Comparison of ENCODE assay signal across 8 mouse cellular contexts in the genomic region with DNA sequence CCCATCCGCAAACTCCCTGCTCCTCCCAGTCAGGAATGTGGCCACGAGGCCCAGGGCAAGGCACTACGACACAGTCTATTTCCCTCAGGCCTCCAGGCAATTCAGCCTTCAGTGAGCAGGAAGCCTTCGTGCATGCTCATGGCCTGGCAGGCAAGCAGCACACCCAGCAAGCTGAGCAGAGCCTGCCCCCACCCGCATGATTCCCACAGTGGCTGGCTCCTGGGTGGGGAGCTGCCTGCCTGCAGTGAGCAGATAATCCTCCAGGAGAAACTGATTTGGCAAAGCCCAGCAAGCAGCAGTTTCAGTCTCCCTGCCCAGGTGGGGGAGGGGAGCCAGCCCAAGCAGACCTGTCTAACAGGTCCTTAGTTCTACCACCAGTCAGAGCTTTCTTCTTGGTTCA. TPM values are rescaled to one million over a fixed set of nuclear protein-coding genes. Genes with fewer than 3 reads are reported as not detected.
DNase-seq lines count a peak whose midpoint lies in the region; ATAC-seq and TF ChIP-seq lines count a peak whose summit lies in the region.

No protein-coding gene starts in this region.

- TF ChIP-seq POLR2A in brain, embryonic 14.5 days (IDR thresholded peaks at IDR 0.05; ENCODE audit: borderline replicate concordance, extremely low read depth, insufficient read depth, insufficient read length, poor library complexity, severe bottlenecking) = no peak

- WGBS in limb, embryonic 11.5 days = 14% methylated on average over 5 of the region's 5 CpGs

- peaks cover 84% of the 10 kb centered on the region for H3K4me1 ChIP-seq in erythroblast, embryonic 14.5 days (ENCODE audit: control insufficient read depth)
- H3K4me1 ChIP-seq in limb, embryonic 11.5 days (ENCODE audit: control insufficient read depth, insufficient read depth, low read length) = peaks cover 19% of the 10 kb centered on the region

- TF ChIP-seq CTCF in brain, embryonic 14.5 days (IDR thresholded peaks at IDR 0.05; ENCODE audit: borderline replicate concordance, extremely low read depth, insufficient read depth, insufficient read length) = no peak

- peak; percentile 39 for DNase-seq in cerebellum, adult 11 months
- peak; percentile 29 for DNase-seq in brain, embryonic 14.5 days (ENCODE audit: low read depth)
- peak; percentile 59 for DNase-seq in heart, postnatal 4 days
- peak; percentile 57 for DNase-seq in limb, embryonic 11.5 days (ENCODE audit: low spot score)
- peak; percentile 34 for DNase-seq in mesoderm, embryonic 11.5 days (ENCODE audit: low read depth, low spot score)
- peak; percentile 78 to 81 for DNase-seq in urinary bladder, adult 18-20 months (ENCODE audit: low spot score in 2 of 2)

- H3K9ac ChIP-seq in limb, embryonic 11.5 days (ENCODE audit: low read length) = no peak overlapping the region

- no peak overlapping the region for H3K4me2 ChIP-seq in limb, embryonic 11.5 days (ENCODE audit: low read depth, severe bottlenecking)

- H3K36me3 ChIP-seq in erythroblast, embryonic 14.5 days (ENCODE audit: control insufficient read depth) = peaks cover 15% of the 10 kb centered on the region
- no peaks in the 10 kb centered on the region for H3K36me3 ChIP-seq in limb, embryonic 11.5 days (ENCODE audit: control insufficient read depth, insufficient read depth, low read length)

- no peaks in the 10 kb centered on the region for H3K27me3 ChIP-seq in erythroblast, embryonic 14.5 days (ENCODE audit: control insufficient read depth)
- no peaks in the 10 kb centered on the region for H3K27me3 ChIP-seq in limb, embryonic 11.5 days (ENCODE audit: control insufficient read depth, insufficient read depth, low read length)

- no peaks in the 10 kb centered on the region for H3K9me3 ChIP-seq in erythroblast, embryonic 14.5 days (ENCODE audit: control insufficient read depth, low read length)
- H3K9me3 ChIP-seq in limb, embryonic 11.5 days (ENCODE audit: control insufficient read depth, low read length) = no peaks in the 10 kb centered on the region

- H3K4me3 ChIP-seq in erythroblast, embryonic 14.5 days (replicated peaks) = peak overlapping the region; percentile 8
- no peak overlapping the region for H3K4me3 ChIP-seq in limb, embryonic 11.5 days (ENCODE audit: low read depth, low read length)

- no peak for ATAC-seq in cerebellum, adult (ENCODE audit: insufficient number of reproducible peaks, low FRiP score, low TSS enrichment)
- no peak for ATAC-seq in limb, embryonic 11.5 days (ENCODE audit: insufficient number of reproducible peaks, low FRiP score, low TSS enrichment, low read depth)

- no peak overlapping the region for H3K27ac ChIP-seq in limb, embryonic 11.5 days (replicated peaks; ENCODE audit: low read depth, low read length)

RNA-seq across cellular contexts. Expression of a gene that starts 31.0 kb away (rescaled TPM):
- polyA plus RNA-seq in brain, embryonic 14.5 days (2012; rRNA removed) = 70.4 and 98.0 TPM in 2 replicates
- polyA plus RNA-seq in erythroblast, embryonic 14.5 days (2012) = 17.9 and 19.4 TPM in 2 replicates
- total RNA-seq in heart, postnatal 4 days (2021) = 10 to 100 TPM; 54.9 to 58.4 TPM
- 46.8 and 53.6 TPM in 2 replicates for polyA plus RNA-seq in limb, embryonic 11.5 days (2014; fragmentation: Nextera tagmentation; extraction: Ambion mirVana)

RNA-seq across cellular contexts. Expression of a gene that starts 43.6 kb away (rescaled TPM):
- 134 and 211 TPM in 2 replicates for polyA plus RNA-seq in brain, embryonic 14.5 days (2012; rRNA removed)
- 0.14 and 0.20 TPM in 2 replicates for polyA plus RNA-seq in erythroblast, embryonic 14.5 days (2012)
- 10 to 100 TPM; 19.0 to 19.2 TPM for total RNA-seq in heart, postnatal 4 days (2021)
- 22.6 and 30.0 TPM in 2 replicates for polyA plus RNA-seq in limb, embryonic 11.5 days (2014; fragmentation: Nextera tagmentation; extraction: Ambion mirVana)

Comparison
In these comparisons a context has a peak if more than half of its experiments do, and no peak if none do; other contexts are left out.
1. DNase-seq: peak in every context shown above with its lines; median percentile 80 in urinary bladder, adult 18-20 months; 59 in heart, postnatal 4 days; 57 in limb, embryonic 11.5 days; 39 in cerebellum, adult 11 months; 34 in mesoderm, embryonic 11.5 days; 29 in brain, embryonic 14.5 days.
2. RNA of a gene that starts 43.6 kb away (polyA plus RNA-seq): 134 to 211 TPM in brain, embryonic 14.5 days and 22.6 to 30.0 TPM in limb, embryonic 11.5 days; 0.14 to 0.20 TPM in erythroblast, embryonic 14.5 days; every median in the first group is over 10 times any median in the second.